ENCODE assay signal across 26 mouse cellular contexts in genomic region chr3:139985830-139986481, GRCm38 (mm10).
DNase-seq lines count a peak whose midpoint lies in the region; ATAC-seq and TF ChIP-seq lines count a peak whose summit lies in the region.
"Had no signal": no experiment of that assay in that cellular context is flagged by ENCODE, and none has a peak within 500 bp of the region (broad histone marks: within the 10 kb centered on the region; RNA-seq: fewer than 3 reads in every experiment).

No protein-coding gene starts in this region.

- TF ChIP-seq EP300 in lung, postnatal 0 days (IDR thresholded peaks at IDR 0.05): no peak

- H3K27ac ChIP-seq in embryonic facial prominence, embryonic 11.5 days (replicated peaks; ENCODE audit: low read depth, low read length): no peak overlapping the region
- no peak overlapping the region for H3K27ac ChIP-seq in embryonic facial prominence, embryonic 10.5 days (replicated peaks)
- H3K27ac ChIP-seq in kidney, embryonic 16.5 days (ENCODE audit: low read length): no peak overlapping the region
- H3K27ac ChIP-seq in lung, postnatal 0 days (ENCODE audit: low read length): no peak overlapping the region
- H3K27ac ChIP-seq: embryonic facial prominence, embryonic 13.5 days; forebrain, embryonic 10.5 days; forebrain, embryonic 13.5 days; heart, adult 2 months; heart, embryonic 10.5 days; heart, embryonic 13.5 days; hindbrain, embryonic 14.5 days; hindbrain, postnatal 0 days had no signal

- H3K27me3 ChIP-seq in embryonic facial prominence, embryonic 11.5 days (ENCODE audit: control insufficient read depth, insufficient read depth, low read length): no peaks in the 10 kb centered on the region
- no peaks in the 10 kb centered on the region for H3K27me3 ChIP-seq in embryonic facial prominence, embryonic 10.5 days (replicated peaks; ENCODE audit: low read depth, poor library complexity, severe bottlenecking)
- no peaks in the 10 kb centered on the region for H3K27me3 ChIP-seq in kidney, embryonic 16.5 days (ENCODE audit: insufficient read depth, low read length)
- no peaks in the 10 kb centered on the region for H3K27me3 ChIP-seq in lung, postnatal 0 days (replicated peaks; ENCODE audit: insufficient read depth, low read length)
- H3K27me3 ChIP-seq: embryonic facial prominence, embryonic 13.5 days; forebrain, embryonic 13.5 days; heart, embryonic 13.5 days; Patski had no signal

- no peak overlapping the region for H3K4me2 ChIP-seq in embryonic facial prominence, embryonic 11.5 days (ENCODE audit: low read depth, low read length)
- no peak overlapping the region for H3K4me2 ChIP-seq in kidney, embryonic 16.5 days (replicated peaks; ENCODE audit: low read depth, low read length)
- H3K4me2 ChIP-seq in lung, postnatal 0 days (replicated peaks; ENCODE audit: low read depth, low read length): no peak overlapping the region
- H3K4me2 ChIP-seq: embryonic facial prominence, embryonic 13.5 days; forebrain, embryonic 13.5 days; heart, embryonic 13.5 days; hindbrain, embryonic 14.5 days had no signal

- no peak for TF ChIP-seq CTCF in lung, postnatal 0 days (IDR thresholded peaks at IDR 0.05)

- H3K9ac ChIP-seq in embryonic facial prominence, embryonic 11.5 days (replicated peaks; ENCODE audit: low read length): no peak overlapping the region
- H3K9ac ChIP-seq in kidney, embryonic 16.5 days (replicated peaks; ENCODE audit: low read length): no peak overlapping the region
- no peak overlapping the region for H3K9ac ChIP-seq in lung, postnatal 0 days (replicated peaks; ENCODE audit: low read depth)
- H3K9ac ChIP-seq: embryonic facial prominence, embryonic 13.5 days; forebrain, embryonic 13.5 days; heart, embryonic 13.5 days; hindbrain, embryonic 14.5 days had no signal

- WGBS in embryonic facial prominence, embryonic 11.5 days: 61% methylated on average over 4 of the region's 4 CpGs
- WGBS in embryonic facial prominence, embryonic 10.5 days: 73% methylated on average over 4 of the region's 4 CpGs
- WGBS in kidney, embryonic 16.5 days: 38% methylated on average over 4 of the region's 4 CpGs
- 61% methylated on average over 4 of the region's 4 CpGs for WGBS in lung, postnatal 0 days

- no peak overlapping the region for H3K4me3 ChIP-seq in embryonic facial prominence, embryonic 11.5 days (ENCODE audit: low read depth, low read length)
- no peak overlapping the region for H3K4me3 ChIP-seq in embryonic facial prominence, embryonic 10.5 days
- no peak overlapping the region for H3K4me3 ChIP-seq in kidney, embryonic 16.5 days (ENCODE audit: low read length)
- no peak overlapping the region for H3K4me3 ChIP-seq in lung, postnatal 0 days (ENCODE audit: low read depth, low read length)
- H3K4me3 ChIP-seq: embryonic facial prominence, embryonic 13.5 days; forebrain, embryonic 10.5 days; forebrain, embryonic 13.5 days; heart, adult 2 months; heart, embryonic 10.5 days; heart, embryonic 13.5 days had no signal

- no peaks in the 10 kb centered on the region for H3K9me3 ChIP-seq in embryonic facial prominence, embryonic 11.5 days (replicated peaks; ENCODE audit: control insufficient read depth, low read length)
- H3K9me3 ChIP-seq in embryonic facial prominence, embryonic 10.5 days: no peaks in the 10 kb centered on the region
- no peaks in the 10 kb centered on the region for H3K9me3 ChIP-seq in kidney, embryonic 16.5 days (ENCODE audit: low read length)
- no peaks in the 10 kb centered on the region for H3K9me3 ChIP-seq in lung, postnatal 0 days (ENCODE audit: low read length)
- H3K9me3 ChIP-seq: embryonic facial prominence, embryonic 13.5 days; forebrain, embryonic 10.5 days; forebrain, embryonic 13.5 days; G1E; heart, embryonic 10.5 days; heart, embryonic 13.5 days had no signal

- DNase-seq in embryonic facial prominence, embryonic 11.5 days (ENCODE audit: low spot score): peak; percentile 8
- DNase-seq in embryonic facial prominence, embryonic 10.5 days (ENCODE audit: low spot score): no peak
- DNase-seq in kidney, adult 8-10 months: no peak
- DNase-seq in lung, postnatal 0 days (ENCODE audit: low spot score): peak; percentile 10
- DNase-seq in lung, postnatal 14 days: no peak
- DNase-seq: adrenal gland, postnatal 10 days; adrenal gland, postnatal 36 days; cerebellum, adult 18-20 months; cerebellum, adult 9-10 months; cerebellum, postnatal 14 days; gastrocnemius, postnatal 10 days; gastrocnemius, postnatal 36 days; heart, adult 2 months; heart, postnatal 14 days; heart, postnatal 4 days had no signal

- no peak for ATAC-seq in embryonic facial prominence, embryonic 11.5 days (replicated peaks; ENCODE audit: insufficient number of reproducible peaks, low FRiP score, low TSS enrichment, low read depth)
- peak; percentile 23; the same call in 1 of the 2 replicates for ATAC-seq in kidney, embryonic 16.5 days (ENCODE audit: low FRiP score, low TSS enrichment)
- no peak for ATAC-seq in lung, postnatal 0 days
- ATAC-seq: forebrain, embryonic 13.5 days; forebrain, embryonic 16.5 days; hindbrain, postnatal 0 days; Patski had no signal

- H3K4me1 ChIP-seq in embryonic facial prominence, embryonic 11.5 days (ENCODE audit: control insufficient read depth, insufficient read depth, low read length): no peaks in the 10 kb centered on the region
- H3K4me1 ChIP-seq in embryonic facial prominence, embryonic 10.5 days: no peaks in the 10 kb centered on the region
- H3K4me1 ChIP-seq in kidney, embryonic 16.5 days (ENCODE audit: insufficient read depth, low read length): no peaks in the 10 kb centered on the region
- H3K4me1 ChIP-seq in lung, postnatal 0 days (ENCODE audit: insufficient read depth, low read depth, low read length): no peaks in the 10 kb centered on the region
- H3K4me1 ChIP-seq: embryonic facial prominence, embryonic 13.5 days; forebrain, embryonic 10.5 days; forebrain, embryonic 13.5 days; heart, embryonic 10.5 days; heart, embryonic 13.5 days had no signal

- H3K36me3 ChIP-seq in embryonic facial prominence, embryonic 11.5 days (replicated peaks; ENCODE audit: control insufficient read depth, insufficient read depth, low read depth, low read length): no peaks in the 10 kb centered on the region
- no peaks in the 10 kb centered on the region for H3K36me3 ChIP-seq in embryonic facial prominence, embryonic 10.5 days (replicated peaks)
- H3K36me3 ChIP-seq in kidney, embryonic 16.5 days (ENCODE audit: insufficient read depth, low read length): no peaks in the 10 kb centered on the region
- H3K36me3 ChIP-seq in lung, postnatal 0 days (ENCODE audit: insufficient read depth, low read length): no peaks in the 10 kb centered on the region
- H3K36me3 ChIP-seq: embryonic facial prominence, embryonic 13.5 days; forebrain, embryonic 10.5 days; G1E; heart, embryonic 10.5 days; heart, embryonic 13.5 days had no signal

Comparison
In these comparisons a context has a peak if more than half of its experiments do, and no peak if none do; other contexts are left out.
1. DNase-seq: peak in embryonic facial prominence, embryonic 11.5 days (single experiment) and lung, postnatal 0 days (single experiment); none in embryonic facial prominence, embryonic 10.5 days (single experiment), kidney, adult 8-10 months (0 of 2) and lung, postnatal 14 days (single experiment).